Mouse (Mus musculus) erythroid progenitor cell, adult 5-6 weeks (primary cell): Measurements from ENCODE around the gene Cntnap2. TPM values are rescaled to one million over a fixed set of nuclear protein-coding genes. Genes with fewer than 3 reads are reported as not detected.

Source experiments
- ATAC-seq: replicated peaks from 2 replicates; pipeline ENCODE4 v1.8.0; 2016; ENCODE audit warnings: moderate number of reproducible peaks, mild to moderate bottlenecking, moderate TSS enrichment, inconsistent platforms; ENCODE audit not compliant: poor library complexity, low FRiP score, severe bottlenecking
- total RNA-seq, 2 experiments: library from RNA; stranded (forward) in 1 of 2; stranded (reverse) in 1 of 2; fragments of 150-400 nt in 1 of 2; fragments of 186-747, 209-891 nt in 1 of 2; gene quantifications; 2 replicates each; pipeline versions ENCODE4 v1.2.3 to v1.2.4; 2015 to 2017; ENCODE audit warnings: low replicate concordance in 2 of 2

The Cntnap2 gene
- total RNA-seq, 2 experiments from 2014 or later, result not detected

- ATAC-seq, result no peak
These were observed 784.6 kb downstream of the Cntnap2 start for GRCm38 (mm10) chr6:45843736-45844135.

GRCm38 (mm10) chr6:45871409-45871992 lies 812.3 kb downstream of the Cntnap2 start:
- ATAC-seq, result no peak

GRCm38 (mm10) chr6:45885486-45885885 lies 826.3 kb downstream of the Cntnap2 start:
- ATAC-seq, result no peak

GRCm38 (mm10) chr6:45887901-45888300 lies 828.7 kb downstream of the Cntnap2 start:
- no peak for ATAC-seq

- no peak for ATAC-seq
These were observed 879.1 kb downstream of the Cntnap2 start for GRCm38 (mm10) chr6:45938263-45938662.

- no peak for ATAC-seq
These were observed 879.6 kb downstream of the Cntnap2 start for GRCm38 (mm10) chr6:45938775-45939174.

GRCm38 (mm10) chr6:45945144-45945985 lies 886.2 kb downstream of the Cntnap2 start:
- ATAC-seq, result no peak

- ATAC-seq, result no peak
These were observed 895.6 kb downstream of the Cntnap2 start for GRCm38 (mm10) chr6:45954773-45955172.

- ATAC-seq, result no peak
These were observed 905.3 kb downstream of the Cntnap2 start for GRCm38 (mm10) chr6:45964494-45964893.

- no peak for ATAC-seq
These were observed 915.5 kb downstream of the Cntnap2 start for GRCm38 (mm10) chr6:45974471-45975154.

GRCm38 (mm10) chr6:45979171-45979570 lies 920.0 kb downstream of the Cntnap2 start:
- no peak for ATAC-seq

- no peak for ATAC-seq
These were observed 928.9 kb downstream of the Cntnap2 start for GRCm38 (mm10) chr6:45988051-45988450.

- no peak for ATAC-seq
These were observed 931.9 kb downstream of the Cntnap2 start for GRCm38 (mm10) chr6:45991086-45991485.

GRCm38 (mm10) chr6:46022515-46023143 lies 963.5 kb downstream of the Cntnap2 start:
- ATAC-seq, result no peak

GRCm38 (mm10) chr6:46031821-46032594 lies 972.9 kb downstream of the Cntnap2 start:
- ATAC-seq, result no peak

GRCm38 (mm10) chr6:46033108-46033507 lies 974.0 kb downstream of the Cntnap2 start:
- ATAC-seq, result no peak

- ATAC-seq, result no peak
These were observed 981.5 kb downstream of the Cntnap2 start for GRCm38 (mm10) chr6:46040671-46041070.

GRCm38 (mm10) chr6:46080236-46080635 lies 1021.1 kb downstream of the Cntnap2 start:
- ATAC-seq, result no peak

- no peak for ATAC-seq
These were observed 1022.3 kb downstream of the Cntnap2 start for GRCm38 (mm10) chr6:46081432-46081831.
